Mouse (Mus musculus): ENCODE results near the gene Egfem1. TPM values are rescaled to one million over a fixed set of nuclear protein-coding genes. Genes with fewer than 3 reads are reported as not detected.

Egfem1 gene
- total and polyA plus RNA-seq, 3 experiments, result 0.04 TPM; not detected in 2

GRCm38 (mm10) chr3:29243600-29243999 is 161.8 kb downstream of the Egfem1 start:
- Histone ChIP-seq H3K27ac (no peak overlapping the region), H3K27me3 (ENCODE audit: control insufficient read depth, insufficient read depth, low read length) (no peaks in the 10 kb centered on the region), H3K4me3 (no peak overlapping the region), H3K36me3 (ENCODE audit: control insufficient read depth, insufficient read depth, low read length) (no peaks in the 10 kb centered on the region), H3K4me1 (ENCODE audit: control insufficient read depth, insufficient read depth, low read length) (no peaks in the 10 kb centered on the region), H3K79me2 (replicated peaks; ENCODE audit: control insufficient read depth, insufficient read depth, low read length) (no peaks in the 10 kb centered on the region), H3K9ac (ENCODE audit: low read depth, low read length) (no peak overlapping the region)
- no peak for TF ChIP-seq EP300 (IDR thresholded peaks at IDR 0.05; ENCODE audit: insufficient read depth, low read depth, low read length)
- no peak for TF ChIP-seq POLR2A (IDR thresholded peaks at IDR 0.05; ENCODE audit: insufficient read depth, low read depth, low read length)
- no peak for TF ChIP-seq CTCF (IDR thresholded peaks at IDR 0.05)
- no peak for DNase-seq
- WGBS, result 15% methylated on average over 3 of the region's 3 CpGs
- intact Hi-C loops (cut with DNase I), result no loop called here

- Histone ChIP-seq H3K4me1 (ENCODE audit: control insufficient read depth, insufficient read depth, low read length) (no peaks in the 10 kb centered on the region), H3K9ac (ENCODE audit: low read depth, low read length) (no peak overlapping the region), H3K4me3 (no peak overlapping the region), H3K27ac (no peak overlapping the region), H3K79me2 (replicated peaks; ENCODE audit: control insufficient read depth, insufficient read depth, low read length) (no peaks in the 10 kb centered on the region), H3K27me3 (ENCODE audit: control insufficient read depth, insufficient read depth, low read length) (no peaks in the 10 kb centered on the region), H3K36me3 (ENCODE audit: control insufficient read depth, insufficient read depth, low read length) (no peaks in the 10 kb centered on the region)
- DNase-seq, result no peak
- TF ChIP-seq EP300 (IDR thresholded peaks at IDR 0.05; ENCODE audit: insufficient read depth, low read depth, low read length) (no peak), CTCF (IDR thresholded peaks at IDR 0.05) (no peak), POLR2A (IDR thresholded peaks at IDR 0.05; ENCODE audit: insufficient read depth, low read depth, low read length) (no peak)
- 86% methylated on average over 4 of the region's 4 CpGs for WGBS
- intact Hi-C loops (cut with DNase I), result no loop called here
Measured at GRCm38 (mm10) chr3:29291633-29292032, 209.8 kb downstream of the Egfem1 start.

- no peak for DNase-seq
- TF ChIP-seq POLR2A (IDR thresholded peaks at IDR 0.05; ENCODE audit: insufficient read depth, low read depth, low read length) (no peak), EP300 (IDR thresholded peaks at IDR 0.05; ENCODE audit: insufficient read depth, low read depth, low read length) (no peak), CTCF (IDR thresholded peaks at IDR 0.05) (no peak)
- intact Hi-C loops (cut with DNase I), result no loop called here
- WGBS, result 74% methylated on average over 3 of the region's 3 CpGs
- no peak overlapping the region for H3K4me3 ChIP-seq
- no peak overlapping the region for H3K9ac ChIP-seq (ENCODE audit: low read depth, low read length)
- H3K36me3 ChIP-seq (ENCODE audit: control insufficient read depth, insufficient read depth, low read length), result no peaks in the 10 kb centered on the region
- H3K79me2 ChIP-seq (replicated peaks; ENCODE audit: control insufficient read depth, insufficient read depth, low read length), result no peaks in the 10 kb centered on the region
- H3K27me3 ChIP-seq (ENCODE audit: control insufficient read depth, insufficient read depth, low read length), result no peaks in the 10 kb centered on the region
- H3K27ac ChIP-seq, result no peak overlapping the region
- H3K4me1 ChIP-seq (ENCODE audit: control insufficient read depth, insufficient read depth, low read length), result no peaks in the 10 kb centered on the region
Measured at GRCm38 (mm10) chr3:29292251-29292650, 210.4 kb downstream of the Egfem1 start.

- 69% methylated on average over 4 of the region's 4 CpGs for WGBS
- Histone ChIP-seq H3K27me3 (ENCODE audit: control insufficient read depth, insufficient read depth, low read length) (no peaks in the 10 kb centered on the region), H3K36me3 (ENCODE audit: control insufficient read depth, insufficient read depth, low read length) (no peaks in the 10 kb centered on the region), H3K79me2 (replicated peaks; ENCODE audit: control insufficient read depth, insufficient read depth, low read length) (no peaks in the 10 kb centered on the region), H3K9ac (ENCODE audit: low read depth, low read length) (no peak overlapping the region), H3K4me1 (ENCODE audit: control insufficient read depth, insufficient read depth, low read length) (no peaks in the 10 kb centered on the region), H3K4me3 (no peak overlapping the region), H3K27ac (no peak overlapping the region)
- DNase-seq, result no peak
- TF ChIP-seq POLR2A (IDR thresholded peaks at IDR 0.05; ENCODE audit: insufficient read depth, low read depth, low read length) (no peak), EP300 (IDR thresholded peaks at IDR 0.05; ENCODE audit: insufficient read depth, low read depth, low read length) (no peak), CTCF (IDR thresholded peaks at IDR 0.05) (no peak)
- intact Hi-C loops (cut with DNase I), result no loop called here
Measured at GRCm38 (mm10) chr3:29293230-29293629, 211.4 kb downstream of the Egfem1 start.

GRCm38 (mm10) chr3:29342223-29342791 is 260.5 kb downstream of the Egfem1 start:
- DNase-seq, result no peak
- Histone ChIP-seq H3K27me3 (ENCODE audit: control insufficient read depth, insufficient read depth, low read length) (no peaks in the 10 kb centered on the region), H3K27ac (no peak overlapping the region), H3K9ac (ENCODE audit: low read depth, low read length) (no peak overlapping the region), H3K79me2 (replicated peaks; ENCODE audit: control insufficient read depth, insufficient read depth, low read length) (no peaks in the 10 kb centered on the region), H3K4me3 (no peak overlapping the region), H3K4me1 (ENCODE audit: control insufficient read depth, insufficient read depth, low read length) (no peaks in the 10 kb centered on the region), H3K36me3 (ENCODE audit: control insufficient read depth, insufficient read depth, low read length) (no peaks in the 10 kb centered on the region)
- 49% methylated on average over 3 of the region's 3 CpGs for WGBS
- intact Hi-C loops (cut with DNase I), result no loop called here
- no peak for TF ChIP-seq EP300 (IDR thresholded peaks at IDR 0.05; ENCODE audit: insufficient read depth, low read depth, low read length)
- TF ChIP-seq CTCF (IDR thresholded peaks at IDR 0.05), result no peak
- TF ChIP-seq POLR2A (IDR thresholded peaks at IDR 0.05; ENCODE audit: insufficient read depth, low read depth, low read length), result no peak

- intact Hi-C loops (cut with DNase I), result no loop called here
Measured at GRCm38 (mm10) chr3:29345805-29346204, 264.0 kb downstream of the Egfem1 start.

More at GRCm38 (mm10) chr3:29345805-29346204, 264.0 kb downstream of the Egfem1 start:
- no peaks in the 10 kb centered on the region for H3K27me3 ChIP-seq (ENCODE audit: control insufficient read depth, insufficient read depth, low read length)
- WGBS, result 68% methylated on average over 3 of the region's 3 CpGs
- no peaks in the 10 kb centered on the region for H3K36me3 ChIP-seq (ENCODE audit: control insufficient read depth, insufficient read depth, low read length)
- no peak overlapping the region for H3K4me3 ChIP-seq
- no peak for TF ChIP-seq CTCF (IDR thresholded peaks at IDR 0.05)
- no peak for TF ChIP-seq POLR2A (IDR thresholded peaks at IDR 0.05; ENCODE audit: insufficient read depth, low read depth, low read length)
- no peak for TF ChIP-seq EP300 (IDR thresholded peaks at IDR 0.05; ENCODE audit: insufficient read depth, low read depth, low read length)
- H3K79me2 ChIP-seq (replicated peaks; ENCODE audit: control insufficient read depth, insufficient read depth, low read length), result no peaks in the 10 kb centered on the region
- no peak overlapping the region for H3K27ac ChIP-seq
- DNase-seq, result no peak
- no peaks in the 10 kb centered on the region for H3K4me1 ChIP-seq (ENCODE audit: control insufficient read depth, insufficient read depth, low read length)
- H3K9ac ChIP-seq (ENCODE audit: low read depth, low read length), result no peak overlapping the region

Data from heart, adult 2 months (tissue).